Mouse (Mus musculus) G1E (cell line): ENCODE measurements around the gene Magohb.

Source experiments
- CTCF ChIP-seq: IDR thresholded peaks from 2 replicates; pipeline ENCODE4 v1.5.1; 2012; ENCODE audit warnings: low read depth, low read length, inconsistent platforms, mixed read lengths
- GATA1 ChIP-seq: IDR thresholded peaks from 2 replicates; pipeline ENCODE4 v1.6.1; 2012; ENCODE audit warnings: borderline replicate concordance, low read length, inconsistent platforms, mixed read lengths

DNA sequence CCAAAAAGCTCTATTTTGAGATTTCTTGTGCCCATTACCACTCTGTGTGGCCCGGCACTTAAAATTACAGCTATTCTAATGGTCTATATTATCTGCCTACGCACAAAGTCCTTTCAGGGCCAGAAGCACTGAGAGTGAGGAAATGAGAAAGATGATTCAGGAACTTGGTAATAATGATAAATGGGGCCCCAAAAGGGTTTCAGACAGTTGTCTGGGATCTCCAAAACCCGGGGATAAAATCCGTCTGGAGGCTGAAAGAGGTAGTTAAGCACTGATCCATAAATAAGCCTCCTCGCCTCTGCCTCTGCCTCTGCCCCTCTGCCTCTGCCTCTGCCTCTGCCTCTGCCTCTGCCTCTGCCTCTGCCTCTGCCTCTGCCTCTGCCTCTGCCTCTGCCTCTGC, 28.9 kb downstream of the Magohb start:
- no peak for TF ChIP-seq GATA1
- TF ChIP-seq CTCF, result no peak
